In genomic region chr15:43758256-43758655, GRCm38 (mm10) we compare ENCODE assay signal across 9 mouse cellular contexts.
DNase-seq lines count a peak whose midpoint lies in the region; ATAC-seq and TF ChIP-seq lines count a peak whose summit lies in the region.
"Had no signal": no experiment of that assay in that cellular context is flagged by ENCODE, and none has a peak within 500 bp of the region (broad histone marks: within the 10 kb centered on the region; RNA-seq: fewer than 3 reads in every experiment).

No protein-coding gene starts in this region.

- no peak overlapping the region for H3K27ac ChIP-seq in kidney, adult 2 months (ENCODE audit: insufficient read depth, low read depth, low read length)
- H3K27ac ChIP-seq in midbrain, postnatal 0 days (ENCODE audit: low read depth, low read length) = no peak overlapping the region
- H3K27ac ChIP-seq in midbrain, embryonic 13.5 days = no peak overlapping the region

- H3K4me1 ChIP-seq in kidney, adult 2 months (ENCODE audit: control insufficient read depth, insufficient read depth, low read length) = no peaks in the 10 kb centered on the region
- no peaks in the 10 kb centered on the region for H3K4me1 ChIP-seq in midbrain, postnatal 0 days (ENCODE audit: insufficient read depth, low read length)
- no peaks in the 10 kb centered on the region for H3K4me1 ChIP-seq in midbrain, embryonic 13.5 days (replicated peaks)

- no peak for ATAC-seq in midbrain, postnatal 0 days (ENCODE audit: low FRiP score)
- ATAC-seq in midbrain, embryonic 13.5 days = no peak
- no peak for ATAC-seq in activated CD4-positive, CD25-positive, alpha-beta regulatory T cell, adult 4 months
- ATAC-seq in inflammation-experienced regulatory T-cells, adult 6 months = no peak

- peak; percentile 14 for DNase-seq in kidney, adult 2 months
- DNase-seq in kidney, adult 11 months = no peak
- peak; percentile 78 for DNase-seq in midbrain, postnatal 0 days (ENCODE audit: low spot score)
- DNase-seq in c-Kit-positive CD71-negative TER-119-negative erythroid progenitor cells, embryonic 14.5 days (ENCODE audit: low read depth) = peak; percentile 16
- peak; percentile 75 for DNase-seq in retina, embryonic 14.5 days (ENCODE audit: low spot score)
- DNase-seq: heart, postnatal 4 days had no signal

- no peaks in the 10 kb centered on the region for H3K27me3 ChIP-seq in kidney, adult 2 months (replicated peaks; ENCODE audit: control insufficient read depth, insufficient read depth, low read length)
- H3K27me3 ChIP-seq in midbrain, postnatal 0 days (ENCODE audit: insufficient read depth, low read length) = no peaks in the 10 kb centered on the region
- H3K27me3 ChIP-seq in midbrain, embryonic 13.5 days = no peaks in the 10 kb centered on the region

- no peak overlapping the region for H3K4me3 ChIP-seq in kidney, adult 2 months (ENCODE audit: insufficient read depth, low read depth, low read length)
- no peak overlapping the region for H3K4me3 ChIP-seq in midbrain, postnatal 0 days (ENCODE audit: low read depth, low read length)
- H3K4me3 ChIP-seq in midbrain, embryonic 13.5 days (replicated peaks) = no peak overlapping the region

- no peak overlapping the region for H3K4me2 ChIP-seq in midbrain, postnatal 0 days (ENCODE audit: low read depth, low read length, poor library complexity, severe bottlenecking)
- H3K4me2 ChIP-seq in midbrain, embryonic 13.5 days (replicated peaks) = no peak overlapping the region

- WGBS in kidney, adult 2 months = 18% methylated on average over 3 of the region's 3 CpGs
- 19% methylated on average over 3 of the region's 3 CpGs for WGBS in midbrain, postnatal 0 days
- 18% methylated on average over 3 of the region's 3 CpGs for WGBS in midbrain, embryonic 13.5 days

- H3K36me3 ChIP-seq in kidney, adult 2 months (ENCODE audit: control insufficient read depth, insufficient read depth, low read length) = no peaks in the 10 kb centered on the region
- no peaks in the 10 kb centered on the region for H3K36me3 ChIP-seq in midbrain, postnatal 0 days (ENCODE audit: insufficient read depth, low read length)
- no peaks in the 10 kb centered on the region for H3K36me3 ChIP-seq in midbrain, embryonic 13.5 days

- TF ChIP-seq POLR2A in kidney, adult 2 months (IDR thresholded peaks at IDR 0.05; ENCODE audit: low read depth, low read length) = no peak

- H3K9me3 ChIP-seq in midbrain, postnatal 0 days (ENCODE audit: low read length) = no peaks in the 10 kb centered on the region
- H3K9me3 ChIP-seq in midbrain, embryonic 13.5 days = no peaks in the 10 kb centered on the region

- 0 out of 2 replicates have a peak, but pooled peaks have one; percentile 19 for TF ChIP-seq CTCF in kidney, adult 2 months (conservative IDR thresholded peaks at IDR 0.05; ENCODE audit: insufficient read depth, insufficient read length, low read depth, low read length)
- peak; percentile 82 for TF ChIP-seq CTCF in midbrain, postnatal 0 days (IDR thresholded peaks at IDR 0.05)

- no peak overlapping the region for H3K9ac ChIP-seq in midbrain, postnatal 0 days (replicated peaks; ENCODE audit: low read length, poor library complexity, severe bottlenecking)
- no peak overlapping the region for H3K9ac ChIP-seq in midbrain, embryonic 13.5 days (replicated peaks)
